Comparison of ENCODE assay signal across 22 mouse cellular contexts in genomic region chr14:30079729-30080128, GRCm38 (mm10).
DNase-seq lines count a peak whose midpoint lies in the region; ATAC-seq lines count a peak whose summit lies in the region.
"Had no signal": no experiment of that assay in that cellular context is flagged by ENCODE, and none has a peak within 500 bp of the region (broad histone marks: within the 10 kb centered on the region; RNA-seq: fewer than 3 reads in every experiment).

No protein-coding gene starts in this region.

- no peaks in the 10 kb centered on the region for H3K27me3 ChIP-seq in midbrain, embryonic 11.5 days (ENCODE audit: control insufficient read depth, insufficient read depth, low read length)
- no peaks in the 10 kb centered on the region for H3K27me3 ChIP-seq in midbrain, embryonic 10.5 days (ENCODE audit: low read depth, poor library complexity, severe bottlenecking)
- H3K27me3 ChIP-seq in intestine, embryonic 15.5 days (replicated peaks): peaks cover 10% of the 10 kb centered on the region; the same call in 1 of the 2 replicates
- H3K27me3 ChIP-seq in stomach, embryonic 14.5 days (ENCODE audit: control insufficient read depth, insufficient read depth, low read length): no peaks in the 10 kb centered on the region
- H3K27me3 ChIP-seq: embryonic facial prominence, embryonic 13.5 days; embryonic facial prominence, embryonic 15.5 days; forebrain, embryonic 13.5 days; forebrain, embryonic 15.5 days had no signal

- WGBS in midbrain, embryonic 11.5 days: 87% methylated on average over 4 of the region's 4 CpGs
- 85% methylated on average over 4 of the region's 4 CpGs for WGBS in midbrain, embryonic 10.5 days
- whole genome bisulfite sequencing in intestine, embryonic 15.5 days: 51% methylated on average over 4 of the region's 4 CpGs
- WGBS in stomach, embryonic 14.5 days: 32% methylated on average over 4 of the region's 4 CpGs

- H3K4me3 ChIP-seq in midbrain, embryonic 11.5 days (ENCODE audit: low read depth, low read length): no peak overlapping the region
- no peak overlapping the region for H3K4me3 ChIP-seq in midbrain, embryonic 10.5 days
- no peak overlapping the region for H3K4me3 ChIP-seq in intestine, embryonic 15.5 days (replicated peaks)
- no peak overlapping the region for H3K4me3 ChIP-seq in stomach, embryonic 14.5 days (ENCODE audit: low read depth, low read length)
- H3K4me3 ChIP-seq: embryonic facial prominence, embryonic 13.5 days; embryonic facial prominence, embryonic 15.5 days; erythroblast, embryonic 14.5 days; forebrain, embryonic 13.5 days; forebrain, embryonic 15.5 days had no signal

- no peak for ATAC-seq in midbrain, embryonic 11.5 days (ENCODE audit: low FRiP score)
- peak; percentile 62 for ATAC-seq in intestine, embryonic 15.5 days
- ATAC-seq in stomach, embryonic 14.5 days (ENCODE audit: insufficient number of reproducible peaks, insufficient read depth, low FRiP score, low read depth): peak; percentile 61; the same call in 1 of the 2 replicates
- ATAC-seq: forebrain, embryonic 13.5 days; forebrain, embryonic 15.5 days; forebrain, postnatal 0 days had no signal

- no peak overlapping the region for H3K4me2 ChIP-seq in midbrain, embryonic 11.5 days
- no peak overlapping the region for H3K4me2 ChIP-seq in intestine, embryonic 15.5 days (replicated peaks)
- H3K4me2 ChIP-seq in stomach, embryonic 14.5 days (replicated peaks; ENCODE audit: low read depth, low read length): no peak overlapping the region
- H3K4me2 ChIP-seq: embryonic facial prominence, embryonic 13.5 days; embryonic facial prominence, embryonic 15.5 days; forebrain, embryonic 13.5 days; forebrain, embryonic 15.5 days had no signal

- no peak overlapping the region for H3K9ac ChIP-seq in midbrain, embryonic 11.5 days (ENCODE audit: low read length)
- no peak overlapping the region for H3K9ac ChIP-seq in intestine, embryonic 15.5 days
- H3K9ac ChIP-seq in stomach, embryonic 14.5 days (replicated peaks; ENCODE audit: low read depth, low read length): no peak overlapping the region
- H3K9ac ChIP-seq: embryonic facial prominence, embryonic 13.5 days; embryonic facial prominence, embryonic 15.5 days; forebrain, embryonic 13.5 days; forebrain, embryonic 15.5 days; forebrain, postnatal 0 days had no signal

- no peaks in the 10 kb centered on the region for H3K9me3 ChIP-seq in midbrain, embryonic 11.5 days (ENCODE audit: control insufficient read depth, low read length)
- 0 out of 2 replicates have a peak, but pooled peaks cover 5% of the 10 kb centered on the region for H3K9me3 ChIP-seq in midbrain, embryonic 10.5 days (replicated peaks)
- no peaks in the 10 kb centered on the region for H3K9me3 ChIP-seq in intestine, embryonic 15.5 days
- no peaks in the 10 kb centered on the region for H3K9me3 ChIP-seq in stomach, embryonic 14.5 days (ENCODE audit: control insufficient read depth, low read depth, low read length)
- H3K9me3 ChIP-seq: embryonic facial prominence, embryonic 15.5 days; forebrain, embryonic 15.5 days had no signal

- H3K4me1 ChIP-seq in midbrain, embryonic 11.5 days (ENCODE audit: control insufficient read depth, insufficient read depth, low read length): no peaks in the 10 kb centered on the region
- no peaks in the 10 kb centered on the region for H3K4me1 ChIP-seq in midbrain, embryonic 10.5 days
- no peaks in the 10 kb centered on the region for H3K4me1 ChIP-seq in intestine, embryonic 15.5 days (replicated peaks)
- no peaks in the 10 kb centered on the region for H3K4me1 ChIP-seq in stomach, embryonic 14.5 days (ENCODE audit: control insufficient read depth, insufficient read depth, low read length)
- H3K4me1 ChIP-seq: forebrain, embryonic 15.5 days had no signal

- intact Hi-C loops in heart, postnatal 14 days (cut with DNase I): no loop called here

- peak; percentile 12 for DNase-seq in midbrain, embryonic 11.5 days (ENCODE audit: low spot score, missing footprints)
- DNase-seq in midbrain, embryonic 10.5 days (ENCODE audit: low spot score): no peak
- DNase-seq in embryo, embryonic 10 days (ENCODE audit: low spot score): no peak
- DNase-seq in heart, postnatal 14 days: no peak
- no peak for DNase-seq in layer of hippocampus, postnatal 14 days (ENCODE audit: low spot score in 2 of 2)
- DNase-seq: adrenal gland, adult 2 months; adrenal gland, postnatal 10 days; adrenal gland, postnatal 25 days; cerebellum, adult 11-12 months; cerebellum, adult 2 months; cerebellum, adult 9-10 months; cerebellum, postnatal 10 days; cerebellum, postnatal 25 days; embryo, embryonic 11 days; forebrain, postnatal 0 days had no signal

- H3K36me3 ChIP-seq in midbrain, embryonic 11.5 days (ENCODE audit: control insufficient read depth, insufficient read depth, low read length): no peaks in the 10 kb centered on the region
- no peaks in the 10 kb centered on the region for H3K36me3 ChIP-seq in midbrain, embryonic 10.5 days
- H3K36me3 ChIP-seq in intestine, embryonic 15.5 days: no peaks in the 10 kb centered on the region
- H3K36me3 ChIP-seq in stomach, embryonic 14.5 days (ENCODE audit: control insufficient read depth, insufficient read depth, low read length): peaks cover under 1% of the 10 kb centered on the region; the same call in 1 of the 2 replicates
- H3K36me3 ChIP-seq: forebrain, embryonic 15.5 days had no signal

- H3K27ac ChIP-seq in midbrain, embryonic 11.5 days (ENCODE audit: low read depth, low read length): no peak overlapping the region
- no peak overlapping the region for H3K27ac ChIP-seq in midbrain, embryonic 10.5 days (replicated peaks)
- H3K27ac ChIP-seq in intestine, embryonic 15.5 days: no peak overlapping the region
- no peak overlapping the region for H3K27ac ChIP-seq in stomach, embryonic 14.5 days (ENCODE audit: low read length)
- H3K27ac ChIP-seq: embryonic facial prominence, embryonic 13.5 days; embryonic facial prominence, embryonic 15.5 days; forebrain, embryonic 13.5 days; forebrain, embryonic 15.5 days had no signal
